Mouse (Mus musculus): ENCODE data around the gene Tmprss5. TPM values are rescaled to one million over a fixed set of nuclear protein-coding genes. Genes with fewer than 3 reads are reported as not detected.

Tmprss5 gene
- total RNA-seq (2015) (not detected in 2 replicates), total RNA-seq (2017) (not detected in 2 replicates)

- no peak for ATAC-seq (ENCODE audit: poor library complexity, severe bottlenecking)
Measured at GRCm38 (mm10) chr9:49081107-49081506, at the start of gene Tmprss5. Gene Tmprss5 (plus strand): TSS chr9:49081260.

DNA sequence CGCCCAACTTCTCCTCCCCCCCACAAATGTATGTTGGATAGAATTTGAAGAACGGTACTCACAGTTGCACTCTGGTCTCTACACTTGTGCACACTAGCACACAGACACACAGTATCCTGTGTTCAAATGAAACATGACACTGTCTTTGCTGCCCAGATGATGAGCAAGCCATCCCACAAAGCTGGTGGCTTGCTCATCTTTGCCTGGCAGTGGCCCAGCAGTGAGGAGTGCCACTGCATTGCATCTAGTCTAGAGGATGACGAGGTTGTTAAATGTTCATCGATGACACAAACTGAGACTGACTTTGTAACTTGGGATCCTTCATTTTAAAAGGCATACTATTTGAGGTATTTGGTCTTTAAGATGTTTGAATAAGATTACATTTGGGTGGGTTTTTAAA is 46.3 kb upstream of the Tmprss5 start:
- no peak for ATAC-seq (ENCODE audit: poor library complexity, severe bottlenecking)

GRCm38 (mm10) chr9:49050901-49051300 is 30.2 kb upstream of the Tmprss5 start:
- no peak for ATAC-seq (ENCODE audit: poor library complexity, severe bottlenecking)

DNA sequence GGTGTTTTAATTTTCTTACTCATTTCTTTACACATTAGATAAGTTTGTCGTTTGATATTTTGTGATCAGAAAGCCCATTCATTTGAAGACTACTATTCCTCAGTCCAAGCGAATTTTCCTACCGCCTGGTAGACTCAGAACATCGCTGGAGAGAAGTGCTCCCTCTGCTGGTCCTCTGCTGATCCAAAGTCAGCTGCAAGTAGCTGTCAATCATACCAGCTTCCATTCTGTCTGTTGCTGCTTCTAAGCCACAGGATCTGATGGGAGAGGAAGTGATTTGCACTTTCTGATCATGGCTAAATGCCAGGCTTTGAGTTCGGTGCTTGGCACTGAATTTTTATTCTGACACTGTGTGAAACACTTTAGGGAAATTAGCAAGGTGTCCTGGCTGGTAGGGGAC is 29.7 kb upstream of the Tmprss5 start:
- ATAC-seq (ENCODE audit: poor library complexity, severe bottlenecking): peak; percentile 64

DNA sequence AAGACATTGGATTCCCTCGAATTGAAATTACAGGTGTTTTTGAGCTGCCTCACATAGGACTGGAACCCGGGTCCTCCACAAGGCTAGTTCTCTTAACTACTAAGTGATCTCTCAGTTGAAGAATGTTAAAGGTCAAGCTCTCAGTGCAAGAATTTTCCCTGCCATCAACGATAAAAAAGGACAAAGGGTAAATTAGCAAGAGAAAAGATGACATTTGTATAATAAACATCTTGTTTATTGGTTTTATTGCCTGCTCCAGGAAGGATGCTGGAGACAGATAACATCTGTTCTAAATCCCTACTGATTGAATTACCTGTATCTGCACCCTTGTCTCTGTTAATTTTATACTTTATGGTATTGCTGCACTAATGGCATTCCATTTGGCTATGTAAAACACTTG is 27.0 kb upstream of the Tmprss5 start:
- ATAC-seq (ENCODE audit: poor library complexity, severe bottlenecking): no peak

DNA sequence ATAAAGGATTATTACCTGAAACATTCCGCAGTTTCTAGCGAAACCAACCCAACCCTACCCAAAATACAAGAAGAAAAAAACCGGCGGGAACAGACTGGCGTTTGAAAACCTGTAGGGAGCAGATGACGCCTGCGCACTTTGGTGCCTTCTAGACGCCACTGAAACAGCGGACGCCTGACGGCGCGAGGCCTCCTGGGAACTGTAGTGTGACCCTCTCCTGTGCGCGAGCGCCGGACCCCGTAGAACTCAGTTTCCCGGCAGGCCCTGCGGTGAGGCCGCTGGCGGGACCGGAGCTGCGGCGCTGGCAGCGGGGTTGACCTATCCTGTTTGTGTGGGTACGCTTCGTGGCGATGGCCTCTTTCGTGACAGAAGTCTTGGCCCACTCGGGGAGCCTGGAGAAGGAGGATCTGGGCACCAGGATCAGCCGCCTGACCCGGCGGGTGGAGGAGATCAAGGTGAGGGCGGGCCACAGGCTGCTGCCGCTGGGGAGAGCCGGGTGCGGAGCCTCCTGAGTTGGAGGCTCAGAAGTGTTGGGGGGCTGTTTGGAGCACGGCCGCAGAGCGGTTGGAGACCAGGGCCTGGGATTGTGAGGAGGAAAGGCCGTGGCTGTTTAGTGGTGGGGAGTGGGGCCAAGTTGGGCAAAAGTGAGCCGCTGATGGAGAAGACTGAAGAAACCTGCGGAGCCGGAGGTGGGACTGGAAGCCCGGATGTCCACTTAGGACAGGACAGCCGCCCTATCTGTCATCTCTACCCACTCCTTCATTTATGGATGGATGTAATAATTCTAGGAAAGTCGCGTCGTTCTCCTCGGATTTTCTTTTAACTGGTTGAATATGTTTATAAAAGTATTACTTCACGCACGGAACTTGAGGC is 25.5 kb upstream of the Tmprss5 start, which contains the start of gene Zw10:
Gene Zw10, plus strand, starts transcription at position 281 of the 873 bp plus-strand sequence.
- peak; percentile 98 for ATAC-seq (ENCODE audit: poor library complexity, severe bottlenecking)

DNA sequence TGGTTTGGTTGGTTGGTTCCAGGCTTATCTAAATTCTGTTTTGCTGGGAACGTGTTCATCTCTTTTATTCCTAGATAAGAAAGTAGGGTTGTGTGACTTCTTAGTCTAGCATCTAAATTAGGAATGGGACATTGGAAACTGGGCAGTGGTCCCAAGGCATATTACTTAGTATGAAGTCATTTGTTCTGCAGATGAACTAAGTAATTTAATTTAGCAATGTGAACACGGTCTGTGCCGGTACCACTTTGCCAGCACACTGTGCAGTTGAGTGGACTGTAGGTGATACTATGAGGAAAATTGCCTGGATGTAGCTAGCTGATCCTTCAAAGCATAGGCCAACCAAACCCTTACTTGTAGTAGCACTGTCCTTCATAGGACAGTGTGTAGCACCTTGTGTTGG is 4.2 kb upstream of the Tmprss5 start:
- ATAC-seq (ENCODE audit: poor library complexity, severe bottlenecking): no peak

GRCm38 (mm10) chr9:49081561-49081960 is 501 bp downstream of the Tmprss5 start:
- ATAC-seq (ENCODE audit: poor library complexity, severe bottlenecking): peak; percentile 47; the same call in 1 of the 2 replicates

DNA sequence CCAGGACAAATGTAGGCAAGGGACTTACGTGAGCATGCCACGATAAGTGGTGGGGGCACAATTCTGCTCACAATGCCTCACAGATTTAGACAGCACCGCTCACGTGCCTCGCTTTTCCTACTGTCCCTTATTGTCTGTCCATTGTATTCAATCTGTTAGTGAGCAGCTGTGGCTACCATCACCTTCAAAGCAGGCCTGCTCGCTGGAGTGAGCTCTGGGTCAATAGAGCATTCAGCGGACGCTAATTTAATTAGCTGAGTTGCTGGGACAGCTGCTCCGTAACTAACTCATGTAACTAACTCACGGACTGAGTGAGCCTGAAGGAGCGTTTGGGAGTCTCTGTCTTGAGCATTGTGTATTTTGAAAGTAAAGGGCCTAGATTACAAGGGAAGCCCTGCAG is 6.3 kb downstream of the Tmprss5 start:
- no peak for ATAC-seq (ENCODE audit: poor library complexity, severe bottlenecking)

DNA sequence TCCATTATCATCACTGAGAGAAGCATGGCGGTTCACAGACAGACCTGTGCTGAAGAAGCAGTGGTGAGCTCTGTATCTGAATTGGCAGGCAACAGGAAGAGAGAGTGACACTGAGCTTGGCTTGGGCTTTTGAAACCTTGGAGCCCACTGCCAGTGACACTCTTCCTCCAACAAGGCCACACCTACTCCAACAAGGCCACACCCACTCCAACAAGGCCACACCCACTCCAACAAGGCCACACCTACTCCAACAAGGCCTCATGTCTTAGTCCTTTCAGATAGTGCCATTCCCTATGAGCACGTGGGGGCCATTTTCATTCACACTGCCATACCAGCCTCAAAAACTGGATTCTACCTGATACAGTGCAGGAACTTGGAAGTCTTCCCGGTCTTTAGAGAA is 17.8 kb downstream of the Tmprss5 start:
- no peak for ATAC-seq (ENCODE audit: poor library complexity, severe bottlenecking)

GRCm38 (mm10) chr9:49102328-49102727 is 21.3 kb downstream of the Tmprss5 start:
- ATAC-seq (ENCODE audit: poor library complexity, severe bottlenecking): no peak

DNA sequence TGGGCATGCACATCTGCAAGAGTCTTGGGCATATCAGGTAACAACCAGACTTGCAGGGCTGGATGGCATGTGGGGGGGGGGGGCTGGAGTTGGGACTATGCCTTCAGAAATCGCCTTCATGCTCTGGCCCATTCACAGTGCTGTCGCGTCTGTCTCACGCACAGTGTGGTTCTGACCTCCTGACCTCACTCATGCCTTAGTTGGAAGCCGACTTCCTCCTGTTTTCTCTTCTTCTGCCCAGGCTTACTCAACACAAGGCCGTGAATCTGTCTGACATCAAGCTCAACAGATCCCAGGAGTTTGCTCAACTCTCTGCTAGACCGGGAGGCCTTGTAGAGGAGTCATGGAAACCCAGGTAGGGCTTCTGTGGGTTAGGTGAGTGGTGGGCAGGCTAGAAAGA is 28.0 kb downstream of the Tmprss5 start:
- ATAC-seq (ENCODE audit: poor library complexity, severe bottlenecking): no peak

DNA sequence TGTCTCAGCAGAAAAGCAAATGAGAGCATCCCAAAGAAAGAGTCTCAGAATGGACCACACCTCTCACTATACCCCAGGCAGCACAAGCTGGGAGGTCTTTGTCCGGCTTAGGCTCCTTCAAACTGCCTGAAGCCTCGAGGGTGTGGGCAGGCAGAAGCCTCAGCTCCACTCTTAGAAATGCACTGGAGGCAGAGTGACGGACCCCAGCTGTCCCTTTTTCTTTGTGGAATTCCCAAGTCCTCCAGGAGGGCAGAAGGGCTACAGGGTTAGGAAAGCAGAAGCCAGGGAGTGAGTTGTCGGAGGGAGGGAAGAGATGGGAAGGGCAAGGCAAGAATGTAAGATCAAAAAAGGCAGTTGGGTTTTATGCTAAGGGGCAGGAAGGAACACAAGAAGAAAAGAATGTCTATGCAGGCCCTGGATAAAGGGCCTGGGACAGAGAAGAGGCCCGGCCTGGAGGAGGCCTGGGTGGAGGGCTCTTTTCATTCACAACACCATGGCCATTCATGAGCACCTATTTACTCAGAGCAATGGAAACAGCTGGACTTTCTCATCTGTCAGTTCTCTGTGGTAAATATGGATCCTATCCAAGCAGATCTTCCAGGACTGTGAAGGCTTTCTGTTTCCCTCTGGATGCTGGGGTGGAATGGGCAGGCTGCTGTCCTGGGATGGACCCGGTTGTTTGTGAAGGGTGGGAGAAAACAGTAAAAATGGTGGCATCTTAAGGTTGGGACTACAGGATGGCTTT is 29.6 kb downstream of the Tmprss5 start:
- ATAC-seq (ENCODE audit: poor library complexity, severe bottlenecking): no peak

GRCm38 (mm10) chr9:49111296-49111695 is 30.2 kb downstream of the Tmprss5 start:
- no peak for ATAC-seq (ENCODE audit: poor library complexity, severe bottlenecking)

DNA sequence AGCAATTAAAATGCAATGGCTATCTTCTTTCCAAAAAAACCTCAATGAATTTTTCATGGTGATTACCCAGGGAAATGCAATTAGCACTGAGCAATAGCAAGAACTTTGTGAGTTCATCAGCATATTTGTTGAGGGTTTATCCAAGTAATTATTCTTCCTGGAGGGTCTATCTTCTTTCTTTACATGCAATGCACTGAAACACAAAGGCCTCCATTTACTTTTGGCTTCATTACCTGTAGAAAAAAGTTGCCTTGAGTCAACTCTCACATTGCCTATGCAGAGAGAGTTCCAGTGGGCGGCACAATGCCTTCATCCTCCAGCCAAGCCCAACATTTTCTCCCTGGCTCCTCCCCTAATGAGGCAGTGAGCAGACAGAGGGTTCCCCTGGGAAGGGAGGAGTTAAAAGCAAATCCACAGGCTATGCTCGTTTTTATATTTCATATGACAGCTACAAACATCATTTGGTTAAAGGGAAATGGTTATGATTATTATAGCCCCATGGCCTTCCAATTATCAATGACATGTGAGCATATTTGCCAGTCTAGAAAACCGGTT is 37.3 kb downstream of the Tmprss5 start:
- no peak for ATAC-seq (ENCODE audit: poor library complexity, severe bottlenecking)

DNA sequence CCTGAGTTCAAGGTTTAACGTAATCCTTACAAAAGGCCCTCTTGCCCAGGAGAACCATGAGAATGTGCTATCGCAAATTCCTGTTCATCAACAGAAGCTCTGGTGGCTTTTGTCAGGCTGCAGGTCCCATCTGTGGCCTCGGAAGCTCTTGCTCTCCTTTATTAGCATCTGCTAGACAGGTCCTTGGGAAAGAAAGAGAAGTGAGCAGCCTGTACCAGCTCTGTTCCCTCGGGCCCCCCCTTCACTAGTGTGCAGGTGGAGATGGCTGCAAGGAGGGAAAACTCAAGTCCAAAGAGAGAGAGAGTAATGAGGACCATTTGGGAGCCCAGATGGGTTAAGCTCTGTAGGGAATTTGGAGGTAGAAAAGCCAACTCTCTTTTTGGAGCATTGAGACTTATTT is 38.7 kb downstream of the Tmprss5 start:
- ATAC-seq (ENCODE audit: poor library complexity, severe bottlenecking): no peak

- ATAC-seq (ENCODE audit: poor library complexity, severe bottlenecking): no peak
Measured at GRCm38 (mm10) chr9:49125706-49126105, 44.6 kb downstream of the Tmprss5 start.

DNA sequence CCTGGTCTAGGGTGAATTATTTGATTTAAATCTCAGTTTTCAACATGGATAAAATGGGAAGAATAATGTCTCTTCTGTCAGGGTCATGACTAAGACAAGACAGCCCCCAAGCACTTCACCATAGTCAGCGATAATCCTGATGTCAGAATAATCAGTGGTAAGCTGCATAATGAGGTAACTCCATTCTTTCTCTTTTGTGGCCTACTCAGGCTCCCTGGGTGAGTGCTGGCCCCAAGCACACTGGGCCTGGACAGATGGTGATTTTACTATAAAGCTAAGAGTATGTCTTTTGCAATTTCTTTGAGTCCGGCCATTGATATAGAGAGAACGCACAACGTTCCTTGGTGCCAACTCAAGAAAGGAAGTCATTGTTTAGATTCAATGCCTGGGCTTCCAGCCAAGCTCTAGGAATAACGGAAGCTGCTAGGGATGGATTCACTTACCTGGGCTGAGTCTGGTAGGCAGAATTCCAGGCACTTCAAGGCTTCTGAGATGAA is 49.5 kb downstream of the Tmprss5 start:
- ATAC-seq (ENCODE audit: poor library complexity, severe bottlenecking): no peak

DNA sequence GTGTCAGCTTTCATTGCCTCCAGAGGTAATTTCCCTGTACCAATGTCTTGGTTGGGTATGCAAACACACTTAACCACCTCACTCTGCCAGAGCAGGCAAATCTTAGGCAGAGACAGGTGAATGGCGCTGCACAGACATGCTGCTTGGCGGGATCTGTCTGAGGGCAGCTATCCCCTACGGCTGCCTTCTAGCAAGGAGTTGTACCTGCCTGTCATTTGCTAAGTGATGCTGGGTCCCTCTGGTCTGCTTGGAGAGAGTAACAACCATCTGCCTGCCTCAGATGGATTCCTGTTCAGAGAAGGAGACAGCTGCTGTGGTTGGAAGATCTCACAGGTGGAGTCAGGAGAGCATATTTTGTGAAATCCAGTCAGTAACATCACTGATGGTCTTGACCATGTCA is 62.8 kb downstream of the Tmprss5 start:
- no peak for ATAC-seq (ENCODE audit: poor library complexity, severe bottlenecking)

GRCm38 (mm10) chr9:49145776-49146175 is 64.7 kb downstream of the Tmprss5 start:
- ATAC-seq (ENCODE audit: poor library complexity, severe bottlenecking): no peak

- ATAC-seq (ENCODE audit: poor library complexity, severe bottlenecking): no peak
Measured at GRCm38 (mm10) chr9:49147031-49147430, 66.0 kb downstream of the Tmprss5 start.
